Mouse (Mus musculus) WW6 (cell line): Measurements from ENCODE around the gene Prkaa2.
"Not testable (repeated sequence)": the region's sequence is repeated elsewhere in the genome, so short reads cannot be mapped to it uniquely, and the experiment has no call there.

ENCODE experiments used
- DNase-seq: peaks from one replicate; pipeline ENCODE4 v3.0.0-alpha.2; 2013; ENCODE audit warnings: low read depth, low spot score

Prkaa2 gene

GRCm38 (mm10) chr4:105016006-105016613 lies 93.6 kb downstream of the Prkaa2 start:
- DNase-seq, result no peak

- no peak for DNase-seq
These were observed 94.2 kb downstream of the Prkaa2 start for GRCm38 (mm10) chr4:105015496-105015895.

- no peak for DNase-seq
These were observed 96.0 kb downstream of the Prkaa2 start for GRCm38 (mm10) chr4:105013718-105014117.

GRCm38 (mm10) chr4:105007360-105008018 lies 102.2 kb downstream of the Prkaa2 start:
- DNase-seq, result no peak

GRCm38 (mm10) chr4:105004649-105005048 lies 105.0 kb downstream of the Prkaa2 start:
- not testable (repeated sequence) for DNase-seq

GRCm38 (mm10) chr4:105004135-105004534 lies 105.6 kb downstream of the Prkaa2 start:
- DNase-seq, result no peak

GRCm38 (mm10) chr4:105001736-105002135 lies 108.0 kb downstream of the Prkaa2 start:
- DNase-seq, result no peak

- DNase-seq, result no peak
These were observed 110.0 kb downstream of the Prkaa2 start for GRCm38 (mm10) chr4:104999702-105000101.

GRCm38 (mm10) chr4:104993140-104993874 lies 116.4 kb downstream of the Prkaa2 start:
- no peak for DNase-seq

GRCm38 (mm10) chr4:104992271-104992670 lies 117.4 kb downstream of the Prkaa2 start:
- DNase-seq, result no peak

GRCm38 (mm10) chr4:104990686-104991085 lies 119.0 kb downstream of the Prkaa2 start:
- DNase-seq, result no peak

- no peak for DNase-seq
These were observed 119.7 kb downstream of the Prkaa2 start for GRCm38 (mm10) chr4:104990016-104990415.

GRCm38 (mm10) chr4:104988709-104989108 lies 121.0 kb downstream of the Prkaa2 start:
- DNase-seq, result no peak

- no peak for DNase-seq
These were observed 121.6 kb downstream of the Prkaa2 start for GRCm38 (mm10) chr4:104988102-104988501.

GRCm38 (mm10) chr4:104987631-104988030 lies 122.1 kb downstream of the Prkaa2 start:
- no peak for DNase-seq

- DNase-seq, result no peak
These were observed 123.6 kb downstream of the Prkaa2 start for GRCm38 (mm10) chr4:104985960-104986632.
